Comparison of ENCODE assay signal across 12 mouse cellular contexts in the genomic region with DNA sequence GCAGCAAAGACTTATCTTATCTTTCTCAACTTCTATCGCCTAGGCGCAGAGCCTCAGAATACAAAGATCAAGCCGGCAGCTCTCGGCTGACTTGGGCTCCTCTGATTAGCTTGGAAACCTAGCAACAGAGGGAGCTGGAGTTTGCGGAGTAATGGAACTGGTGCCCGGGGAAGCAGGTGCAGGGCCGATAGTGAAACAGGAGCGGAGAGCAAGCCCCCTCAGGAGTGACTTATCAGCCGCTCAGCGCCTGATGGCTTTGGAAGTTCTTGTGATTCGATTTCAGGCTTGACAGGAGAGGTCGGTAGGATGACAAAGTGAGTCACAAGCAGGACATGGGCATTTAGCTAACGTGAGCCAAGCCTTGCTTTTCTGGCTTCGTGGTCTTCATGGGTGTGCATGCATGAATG. TPM values are rescaled to one million over a fixed set of nuclear protein-coding genes. Genes with fewer than 3 reads are reported as not detected.
DNase-seq lines count a peak whose midpoint lies in the region; ATAC-seq and TF ChIP-seq lines count a peak whose summit lies in the region.
"Had no signal": no experiment of that assay in that cellular context is flagged by ENCODE, and none has a peak within 500 bp of the region (broad histone marks: within the 10 kb centered on the region; RNA-seq: fewer than 3 reads in every experiment).

No protein-coding gene starts in this region.

- H3K27me3 ChIP-seq in heart, embryonic 13.5 days (replicated peaks), result peaks cover 3% of the 10 kb centered on the region; the same call in 1 of the 2 replicates
- no peaks in the 10 kb centered on the region for H3K27me3 ChIP-seq in MEL (ENCODE audit: control insufficient read depth in 1 of 2, insufficient read depth in 2 of 2, low read length in 2 of 2)
- H3K27me3 ChIP-seq in liver, postnatal 0 days (ENCODE audit: insufficient read depth, low read length), result no peaks in the 10 kb centered on the region
- H3K27me3 ChIP-seq in kidney, embryonic 14.5 days (ENCODE audit: control insufficient read depth, insufficient read depth, low read length), result no peaks in the 10 kb centered on the region

- H3K4me3 ChIP-seq in heart, embryonic 13.5 days, result no peak overlapping the region
- peak overlapping the region in 1 of 2 experiments; percentile 0; a peak in 1 of 4 replicates for H3K4me3 ChIP-seq in MEL (ENCODE audit: control insufficient read depth in 1 of 2, insufficient read depth in 1 of 2, low read depth in 2 of 2, low read length in 2 of 2)
- no peak overlapping the region for H3K4me3 ChIP-seq in liver, postnatal 0 days (ENCODE audit: low read depth, low read length)
- no peak overlapping the region for H3K4me3 ChIP-seq in kidney, embryonic 14.5 days (ENCODE audit: low read length)
- H3K4me3 ChIP-seq: myocyte had no signal

- intact Hi-C loops in heart, postnatal 25 days (cut with DNase I), result no loop called here

- H3K79me2 ChIP-seq in MEL (ENCODE audit: control insufficient read depth, insufficient read depth, low read length, poor library complexity), result no peaks in the 10 kb centered on the region

- TF ChIP-seq RAD21 in MEL (IDR thresholded peaks at IDR 0.05; ENCODE audit: low read depth, low read length), result no peak

- TF ChIP-seq EP300 in MEL (IDR thresholded peaks at IDR 0.05; ENCODE audit: low read depth in 1 of 2, low read length in 2 of 2), result peak; percentile 98
- peak; percentile 93 for TF ChIP-seq EP300 in liver, postnatal 0 days (IDR thresholded peaks at IDR 0.05; ENCODE audit: low read depth)

- no peak overlapping the region for H3K27ac ChIP-seq in heart, embryonic 13.5 days (replicated peaks)
- peak overlapping the region; percentile 70 for H3K27ac ChIP-seq in MEL (ENCODE audit: control insufficient read depth, low read depth, low read length)
- H3K27ac ChIP-seq in liver, postnatal 0 days (ENCODE audit: low read depth), result no peak overlapping the region
- H3K27ac ChIP-seq in kidney, embryonic 14.5 days (ENCODE audit: low read depth, low read length), result no peak overlapping the region

- no peak overlapping the region for H3K9ac ChIP-seq in heart, embryonic 13.5 days
- H3K9ac ChIP-seq in MEL (ENCODE audit: control insufficient read depth, low read depth, low read length, poor library complexity, severe bottlenecking), result no peak overlapping the region
- H3K9ac ChIP-seq in liver, postnatal 0 days (replicated peaks), result no peak overlapping the region
- no peak overlapping the region for H3K9ac ChIP-seq in kidney, embryonic 14.5 days (ENCODE audit: low read depth, low read length)

- no peaks in the 10 kb centered on the region for H3K9me3 ChIP-seq in heart, embryonic 13.5 days
- H3K9me3 ChIP-seq in MEL (replicated peaks; ENCODE audit: insufficient read depth, low read length), result no peaks in the 10 kb centered on the region
- no peaks in the 10 kb centered on the region for H3K9me3 ChIP-seq in liver, postnatal 0 days (ENCODE audit: low read length)
- no peaks in the 10 kb centered on the region for H3K9me3 ChIP-seq in kidney, embryonic 14.5 days (ENCODE audit: control insufficient read depth, low read length)

- TF ChIP-seq POLR2A in MEL (IDR thresholded peaks at IDR 0.05; ENCODE audit: control insufficient read depth in 1 of 2, insufficient read depth in 1 of 2, low read depth in 1 of 2, low read length in 2 of 2, poor library complexity in 1 of 2), result no peak; a peak in 1 of 4 replicates

- no peak for TF ChIP-seq CTCF in MEL (IDR thresholded peaks at IDR 0.05 in 2 of 3, conservative IDR thresholded peaks at IDR 0.05 in 1 of 3; ENCODE audit: control insufficient read depth in 1 of 3, insufficient read depth in 1 of 3, low read depth in 2 of 3, low read length in 3 of 3, poor library complexity in 1 of 3, severe bottlenecking in 1 of 3)
- no peak for TF ChIP-seq CTCF in liver, postnatal 0 days (IDR thresholded peaks at IDR 0.05; ENCODE audit: low read depth)

- DNase-seq in heart, postnatal 25 days (ENCODE audit: low spot score), result no peak
- DNase-seq in MEL (ENCODE audit: low read depth, low spot score), result peak; percentile 98
- DNase-seq in c-Kit-positive CD71-positive TER-119-negative erythroid progenitor cells, embryonic 14.5 days (ENCODE audit: low read depth), result peak; percentile 65
- no peak for DNase-seq in liver, postnatal 0 days
- no peak for DNase-seq in frontal cortex, postnatal 25 days (ENCODE audit: low spot score in 2 of 2)
- DNase-seq: layer of hippocampus, postnatal 36 days; lung, adult 2 months; right cerebral cortex, adult 18-20 months had no signal

- peaks cover 56% of the 10 kb centered on the region for H3K4me1 ChIP-seq in heart, embryonic 13.5 days
- peaks cover 30 to 62% of the 10 kb centered on the region in 2 experiments for H3K4me1 ChIP-seq in MEL (ENCODE audit: control insufficient read depth in 1 of 2, insufficient read depth in 2 of 2, low read length in 2 of 2)
- H3K4me1 ChIP-seq in liver, postnatal 0 days (ENCODE audit: insufficient read depth), result peaks cover 13% of the 10 kb centered on the region; the same call in 1 of the 2 replicates
- H3K4me1 ChIP-seq in kidney, embryonic 14.5 days (ENCODE audit: control insufficient read depth, insufficient read depth, low read length), result peaks cover 34% of the 10 kb centered on the region

- ATAC-seq in heart, embryonic 13.5 days (ENCODE audit: extremely low read depth, insufficient number of reproducible peaks, low FRiP score, low TSS enrichment), result no peak
- peak; percentile 79 for ATAC-seq in liver, postnatal 0 days
- ATAC-seq in kidney, embryonic 14.5 days (ENCODE audit: low FRiP score, low TSS enrichment), result no peak
- ATAC-seq: hindbrain, embryonic 16.5 days had no signal

- H3K36me3 ChIP-seq in heart, embryonic 13.5 days, result no peaks in the 10 kb centered on the region
- peaks cover 0 to 37% of the 10 kb centered on the region in 2 experiments; a peak in 2 of 4 replicates for H3K36me3 ChIP-seq in MEL (ENCODE audit: control insufficient read depth in 1 of 2, insufficient read depth in 2 of 2, low read length in 2 of 2)
- H3K36me3 ChIP-seq in liver, postnatal 0 days (replicated peaks; ENCODE audit: insufficient read depth, low read length), result no peaks in the 10 kb centered on the region
- H3K36me3 ChIP-seq in kidney, embryonic 14.5 days (ENCODE audit: control insufficient read depth, insufficient read depth, low read length), result no peaks in the 10 kb centered on the region

- peak overlapping the region; percentile 35 for H3K4me2 ChIP-seq in heart, embryonic 13.5 days
- H3K4me2 ChIP-seq in liver, postnatal 0 days (ENCODE audit: low read depth, low read length), result peak overlapping the region; percentile 28
- no peak overlapping the region for H3K4me2 ChIP-seq in kidney, embryonic 14.5 days (replicated peaks; ENCODE audit: low read depth, low read length)

- 22% methylated on average over 14 of the region's 14 CpGs for WGBS in heart, embryonic 13.5 days
- WGBS in liver, postnatal 0 days (ENCODE audit: insufficient replicate concordance), result 57% methylated on average over 14 of the region's 14 CpGs
- WGBS in kidney, embryonic 14.5 days, result 48% methylated on average over 14 of the region's 14 CpGs

TF ChIP-seq in MEL, 35 proteins besides CTCF, POLR2A, EP300 and RAD21 (continues in another document):
- TF ChIP-seq GATA1 (IDR thresholded peaks at IDR 0.05; ENCODE audit: low read depth, low read length) (peak; percentile 100), MEF2A (IDR thresholded peaks at IDR 0.05; ENCODE audit: extremely low read depth, insufficient replicate concordance, low read depth, low read length, poor library complexity, severe bottlenecking) (peak; percentile 40; the same call in 1 of the 2 replicates), MAFK (IDR thresholded peaks at IDR 0.05; ENCODE audit: borderline replicate concordance, low read depth, low read length) (peak; percentile 84), ELF1 (IDR thresholded peaks at IDR 0.05; ENCODE audit: low read depth, low read length) (peak; percentile 49; the same call in 1 of the 2 replicates), E2F4 (IDR thresholded peaks at IDR 0.05; ENCODE audit: borderline replicate concordance, low read depth, low read length) (no peak), MYC (IDR thresholded peaks at IDR 0.05; ENCODE audit: low read depth, low read length) (0 out of 2 replicates have a peak, but pooled peaks have one; percentile 75), BHLHE40 (IDR thresholded peaks at IDR 0.05; ENCODE audit: borderline replicate concordance, low read depth, low read length) (peak; percentile 91), SIN3A (IDR thresholded peaks at IDR 0.05; ENCODE audit: low read length) (peak; percentile 96), GABPA (IDR thresholded peaks at IDR 0.05; ENCODE audit: low read depth, low read length) (no peak), POLR2AphosphoS2 (IDR thresholded peaks at IDR 0.05; ENCODE audit: low read length) (peak; percentile 40; the same call in 1 of the 2 replicates), ZMIZ1 (IDR thresholded peaks at IDR 0.05; ENCODE audit: low read depth, low read length) (peak; percentile 74), RCOR1 (IDR thresholded peaks at IDR 0.05; ENCODE audit: low read depth, low read length) (peak; percentile 97), MAZ (IDR thresholded peaks at IDR 0.05; ENCODE audit: low read depth, low read length) (peak; percentile 99), MAX (IDR thresholded peaks at IDR 0.05; ENCODE audit: low read length) (peak; percentile 83), ZNF384 (IDR thresholded peaks at IDR 0.05; ENCODE audit: low read depth, low read length) (peak; percentile 47; the same call in 1 of the 2 replicates), SMC3 (IDR thresholded peaks at IDR 0.05; ENCODE audit: low read depth, low read length) (no peak), ZC3H11A (IDR thresholded peaks at IDR 0.05; ENCODE audit: low read depth, low read length) (no peak), NELFE (IDR thresholded peaks at IDR 0.05; ENCODE audit: low read depth, low read length) (no peak), NRF1 (IDR thresholded peaks at IDR 0.05; ENCODE audit: insufficient read depth, low read depth, low read length, poor library complexity, severe bottlenecking) (peak; percentile 48; the same call in 1 of the 2 replicates), ETS1 (IDR thresholded peaks at IDR 0.05; ENCODE audit: low read depth, low read length) (peak; percentile 98), KAT2A (conservative IDR thresholded peaks at IDR 0.05; ENCODE audit: low read depth, low read length) (no peak; the same call in 1 of the 2 replicates), CHD1 (IDR thresholded peaks at IDR 0.05; ENCODE audit: low read depth, low read length) (no peak)

RNA-seq across cellular contexts. Expression of a gene that starts 47.4 kb away (rescaled TPM):
- 24.0 and 26.1 TPM in 2 replicates for polyA plus RNA-seq in heart, embryonic 13.5 days (2015; fragmentation: Nextera tagmentation; extraction: Ambion mirVana)
- total RNA-seq in heart, postnatal 25 days (2021), result 10 to 100 TPM; 12.5 to 17.7 TPM
- total RNA-seq in MEL (2012; rRNA removed), result 25.3 and 27.7 TPM in 2 replicates
- 10 to 100 TPM in 1 of 2 experiments, not detected in 1; 39.0 TPM for polyA plus RNA-seq in MEL (2012; ENCODE audit: insufficient read depth in 1 of 2, insufficient read length in 2 of 2, low read depth in 1 of 2, low replicate concordance in 2 of 2, missing spikeins in 1 of 2)
- polyA plus RNA-seq in liver, postnatal 0 days (2015; fragmentation: Nextera tagmentation; extraction: Ambion mirVana), result 12.4 and 13.7 TPM in 2 replicates
- 36.0 and 45.4 TPM in 2 replicates for polyA plus RNA-seq in kidney, embryonic 14.5 days (2014; fragmentation: Nextera tagmentation; extraction: Ambion mirVana)

Comparison
In these comparisons a context has a peak if more than half of its experiments do, and no peak if none do; other contexts are left out.
1. DNase-seq: peak in MEL (single experiment) and c-Kit-positive CD71-positive TER-119-negative erythroid progenitor cells, embryonic 14.5 days (single experiment); none in heart, postnatal 25 days (single experiment), liver, postnatal 0 days (single experiment) and frontal cortex, postnatal 25 days (0 of 2).